Mouse (Mus musculus): Measurements from ENCODE around the gene 5730455P16Rik. TPM values are rescaled to one million over a fixed set of nuclear protein-coding genes. Genes with fewer than 3 reads are reported as not detected.

The 5730455P16Rik gene
- polyA plus RNA-seq, 1 experiment = 5.6 TPM

DNA sequence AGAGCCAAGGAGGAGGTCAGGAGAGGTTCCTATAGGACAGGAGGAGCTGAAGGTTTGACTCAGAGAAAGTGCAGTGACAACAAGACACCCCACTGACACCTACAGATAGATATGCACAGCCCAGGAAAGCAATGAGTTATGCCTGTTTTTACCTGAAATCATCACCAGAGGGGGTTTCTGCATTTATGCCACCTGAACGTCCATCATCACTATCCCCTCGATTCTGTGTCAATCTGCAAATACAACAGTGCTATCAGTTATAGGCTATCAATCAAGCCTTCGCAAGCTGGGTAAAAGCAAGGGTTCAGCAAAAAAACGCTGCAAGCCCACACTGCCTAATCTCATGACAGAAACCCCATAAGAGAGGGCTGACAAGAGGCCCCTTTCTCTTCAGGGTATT, 1.2 kb downstream of the 5730455P16Rik start:
- TF ChIP-seq CTCF (IDR thresholded peaks at IDR 0.05; ENCODE audit: insufficient read depth, low read length) = no peak
- WGBS = 57% methylated on average over 4 of the region's 4 CpGs
- Histone ChIP-seq H3K4me1 (ENCODE audit: control insufficient read depth, insufficient read depth, low read length) (no peaks in the 10 kb centered on the region; the same call in 1 of the 2 replicates), H3K4me3 (replicated peaks; ENCODE audit: extremely low read depth, low read depth, low read length) (no peak overlapping the region)
- no peak for DNase-seq

DNA sequence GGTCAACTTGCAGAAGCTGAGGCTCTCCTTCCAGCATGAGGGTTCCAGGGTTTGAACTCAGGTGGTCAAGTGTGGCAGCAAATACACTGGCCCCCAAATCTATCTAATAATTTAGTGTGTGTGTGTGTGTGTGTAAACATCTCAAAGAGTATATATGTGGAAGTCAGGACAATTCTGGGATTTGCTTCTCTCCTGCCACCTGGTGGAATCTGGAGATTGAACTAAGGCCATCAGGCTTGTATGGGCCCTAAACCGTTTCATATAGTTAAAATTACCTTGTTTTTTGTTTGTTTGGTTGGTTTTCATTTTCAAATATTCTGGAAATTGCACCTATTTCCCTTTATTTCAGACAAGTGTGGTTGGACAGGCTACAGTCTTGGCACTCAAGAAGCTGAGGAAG, 8.9 kb downstream of the 5730455P16Rik start:
- no peaks in the 10 kb centered on the region for H3K4me1 ChIP-seq (ENCODE audit: control insufficient read depth, insufficient read depth, low read length)
- TF ChIP-seq CTCF (IDR thresholded peaks at IDR 0.05; ENCODE audit: insufficient read depth, low read length) = no peak
- no peak for TF ChIP-seq POLR2A (IDR thresholded peaks at IDR 0.05; ENCODE audit: borderline replicate concordance, extremely low read depth, low read depth, low read length)
- no peak overlapping the region for H3K4me3 ChIP-seq (replicated peaks; ENCODE audit: extremely low read depth, low read depth, low read length)
- 81% methylated on average over 1 of the region's 1 CpGs for WGBS
- DNase-seq = no peak

DNA sequence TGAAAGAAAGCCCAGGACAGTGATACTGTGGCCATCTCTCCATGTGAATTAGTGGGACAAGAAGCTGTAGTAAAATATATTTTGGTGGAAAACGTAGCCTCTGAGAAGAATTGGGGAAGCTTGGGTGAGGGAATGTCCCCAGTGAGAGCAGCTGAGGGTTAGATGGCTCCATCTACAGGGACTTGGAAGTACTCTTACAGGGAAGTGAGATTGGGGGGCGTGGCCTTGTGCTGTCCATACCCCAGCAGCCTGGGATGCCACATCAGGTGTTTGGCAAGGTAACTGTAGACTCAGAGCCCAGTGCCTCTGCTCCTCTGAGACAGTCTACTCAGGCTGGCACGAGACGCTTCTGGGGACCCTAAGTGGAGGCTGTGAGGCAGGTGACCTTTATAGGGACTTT, 23.0 kb downstream of the 5730455P16Rik start:
- 50% methylated on average over 4 of the region's 4 CpGs for WGBS
- no peak for DNase-seq
- TF ChIP-seq POLR2A (IDR thresholded peaks at IDR 0.05; ENCODE audit: borderline replicate concordance, extremely low read depth, low read depth, low read length) = no peak
- no peak for TF ChIP-seq CTCF (IDR thresholded peaks at IDR 0.05; ENCODE audit: insufficient read depth, low read length)
- no peaks in the 10 kb centered on the region for H3K4me1 ChIP-seq (ENCODE audit: control insufficient read depth, insufficient read depth, low read length)
- H3K4me3 ChIP-seq (replicated peaks; ENCODE audit: extremely low read depth, low read depth, low read length) = no peak overlapping the region

DNA sequence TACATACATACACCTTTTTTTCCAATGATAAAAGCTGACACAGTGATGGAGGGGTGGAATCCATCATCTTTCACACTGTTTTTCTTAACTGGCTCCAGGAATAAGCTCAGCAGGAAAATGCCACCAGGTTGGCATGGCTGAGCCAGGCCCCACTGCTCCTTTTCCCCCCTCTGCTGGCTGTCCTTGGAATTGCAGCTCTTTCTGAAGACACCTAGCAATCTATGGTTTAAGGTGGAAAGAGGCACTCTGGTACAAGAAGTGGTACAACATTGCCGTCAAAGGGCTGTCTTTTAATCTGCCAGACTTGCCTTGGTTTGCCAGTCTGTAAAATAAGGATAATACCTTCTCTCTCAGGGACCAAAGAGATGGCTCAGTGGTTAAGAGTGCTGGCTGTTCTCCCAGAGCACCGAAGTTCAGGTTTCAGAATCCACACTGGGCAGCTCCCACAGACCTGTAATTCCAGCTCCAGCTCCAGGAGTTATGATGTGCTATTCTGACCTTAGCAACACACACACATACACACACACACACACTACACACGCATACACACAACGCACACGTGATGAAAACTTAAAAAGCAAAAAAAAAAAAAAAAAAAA, 25.9 kb downstream of the 5730455P16Rik start:
- H3K4me1 ChIP-seq (ENCODE audit: control insufficient read depth, insufficient read depth, low read length) = no peaks in the 10 kb centered on the region
- WGBS = 74% methylated on average over 5 of the region's 5 CpGs
- no peak overlapping the region for H3K4me3 ChIP-seq (replicated peaks; ENCODE audit: extremely low read depth, low read depth, low read length)
- peak; percentile 92 for TF ChIP-seq CTCF (IDR thresholded peaks at IDR 0.05; ENCODE audit: insufficient read depth, low read length)
- TF ChIP-seq POLR2A (IDR thresholded peaks at IDR 0.05; ENCODE audit: borderline replicate concordance, extremely low read depth, low read depth, low read length) = no peak
- peak; percentile 82 for DNase-seq

DNA sequence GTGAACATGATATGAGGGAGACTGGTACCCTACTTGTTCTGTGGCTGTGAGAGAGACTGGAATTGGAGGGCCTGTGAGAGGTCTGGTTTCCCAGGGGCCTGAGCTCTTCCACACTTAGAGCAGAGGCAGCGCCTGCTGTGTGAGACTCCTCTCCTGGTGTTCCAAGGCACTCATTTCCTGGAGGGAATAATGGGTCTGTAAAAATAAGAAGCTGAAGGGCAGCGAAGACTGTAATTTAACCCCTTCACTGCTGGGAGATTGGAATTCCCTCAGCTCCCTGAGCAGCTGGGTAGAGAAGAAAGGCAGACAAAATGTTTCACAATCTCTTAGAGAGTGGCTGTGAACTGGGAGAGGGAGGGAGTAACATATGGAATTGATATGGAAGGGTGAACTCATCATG, 35.4 kb downstream of the 5730455P16Rik start:
- no peak for DNase-seq
- no peak for TF ChIP-seq CTCF (IDR thresholded peaks at IDR 0.05; ENCODE audit: insufficient read depth, low read length)
- TF ChIP-seq POLR2A (IDR thresholded peaks at IDR 0.05; ENCODE audit: borderline replicate concordance, extremely low read depth, low read depth, low read length) = no peak
- Histone ChIP-seq H3K4me3 (replicated peaks; ENCODE audit: extremely low read depth, low read depth, low read length) (no peak overlapping the region), H3K4me1 (ENCODE audit: control insufficient read depth, insufficient read depth, low read length) (no peaks in the 10 kb centered on the region)
- WGBS = 35% methylated on average over 2 of the region's 2 CpGs

DNA sequence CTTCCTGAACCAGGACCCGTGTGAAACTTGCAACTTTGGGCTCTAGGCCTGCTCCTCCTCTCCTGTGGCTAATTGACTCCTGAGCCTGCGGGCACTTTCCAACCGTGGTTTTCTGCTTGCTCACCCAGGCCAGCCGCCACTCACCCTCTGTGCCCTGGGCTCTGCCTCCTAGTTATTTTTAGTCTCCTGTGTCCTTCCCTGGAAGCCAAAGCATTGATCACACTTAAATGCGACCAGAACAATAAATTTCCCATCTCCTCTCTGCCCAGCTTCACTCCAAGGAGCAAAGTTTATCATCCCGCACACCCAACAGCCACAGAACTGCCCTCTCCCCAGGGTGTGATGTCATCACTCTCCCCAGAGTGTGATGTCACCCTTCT, 41.5 kb downstream of the 5730455P16Rik start:
- Histone ChIP-seq H3K4me1 (ENCODE audit: control insufficient read depth, insufficient read depth, low read length) (no peaks in the 10 kb centered on the region), H3K4me3 (replicated peaks; ENCODE audit: extremely low read depth, low read depth, low read length) (no peak overlapping the region)
- TF ChIP-seq POLR2A (IDR thresholded peaks at IDR 0.05; ENCODE audit: borderline replicate concordance, extremely low read depth, low read depth, low read length) = no peak
- no peak for TF ChIP-seq CTCF (IDR thresholded peaks at IDR 0.05; ENCODE audit: insufficient read depth, low read length)
- 33% methylated on average over 6 of the region's 6 CpGs for WGBS
- no peak for DNase-seq

DNA sequence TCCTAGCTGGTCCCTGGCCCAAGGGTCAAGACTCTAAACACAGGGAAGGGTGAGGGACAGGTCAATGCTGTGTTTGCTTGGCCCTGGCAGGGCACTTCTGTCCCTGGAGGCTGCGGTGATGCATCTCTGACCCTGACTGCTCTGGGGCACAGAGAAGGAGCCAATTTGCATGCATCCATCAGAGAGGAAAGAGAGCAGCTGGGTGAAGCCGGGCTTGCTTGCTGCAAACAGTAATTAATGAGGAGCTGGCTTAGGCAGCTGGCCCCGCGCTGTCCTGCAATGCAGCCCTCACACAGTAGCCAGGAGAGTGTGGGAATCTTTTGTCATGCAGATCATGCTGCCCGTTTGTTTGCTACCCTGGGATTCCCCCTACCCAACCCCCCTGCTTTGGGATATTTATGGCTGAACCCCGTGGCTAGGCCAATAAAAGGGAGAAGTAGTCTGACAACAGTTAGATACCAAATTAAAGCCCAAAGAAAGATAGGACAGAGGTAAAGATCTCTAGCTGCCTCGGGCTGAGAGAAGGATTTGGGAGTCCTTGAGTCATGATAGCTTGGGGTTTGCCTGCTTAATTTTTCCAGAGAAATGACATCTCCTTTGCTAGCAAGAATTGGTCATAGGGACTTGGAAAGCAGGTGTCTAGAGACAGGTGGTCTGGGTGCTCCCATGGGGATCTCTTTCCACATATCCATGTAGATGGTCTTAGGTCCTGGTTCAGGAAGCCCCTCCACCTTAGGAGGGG, 42.1 kb downstream of the 5730455P16Rik start:
- TF ChIP-seq POLR2A (IDR thresholded peaks at IDR 0.05; ENCODE audit: borderline replicate concordance, extremely low read depth, low read depth, low read length) (no peak), CTCF (IDR thresholded peaks at IDR 0.05; ENCODE audit: insufficient read depth, low read length) (no peak)
- 15% methylated on average over 7 of the region's 7 CpGs for WGBS
- Histone ChIP-seq H3K4me3 (replicated peaks; ENCODE audit: extremely low read depth, low read depth, low read length) (no peak overlapping the region), H3K4me1 (ENCODE audit: control insufficient read depth, insufficient read depth, low read length) (no peaks in the 10 kb centered on the region)
- DNase-seq = no peak

DNA sequence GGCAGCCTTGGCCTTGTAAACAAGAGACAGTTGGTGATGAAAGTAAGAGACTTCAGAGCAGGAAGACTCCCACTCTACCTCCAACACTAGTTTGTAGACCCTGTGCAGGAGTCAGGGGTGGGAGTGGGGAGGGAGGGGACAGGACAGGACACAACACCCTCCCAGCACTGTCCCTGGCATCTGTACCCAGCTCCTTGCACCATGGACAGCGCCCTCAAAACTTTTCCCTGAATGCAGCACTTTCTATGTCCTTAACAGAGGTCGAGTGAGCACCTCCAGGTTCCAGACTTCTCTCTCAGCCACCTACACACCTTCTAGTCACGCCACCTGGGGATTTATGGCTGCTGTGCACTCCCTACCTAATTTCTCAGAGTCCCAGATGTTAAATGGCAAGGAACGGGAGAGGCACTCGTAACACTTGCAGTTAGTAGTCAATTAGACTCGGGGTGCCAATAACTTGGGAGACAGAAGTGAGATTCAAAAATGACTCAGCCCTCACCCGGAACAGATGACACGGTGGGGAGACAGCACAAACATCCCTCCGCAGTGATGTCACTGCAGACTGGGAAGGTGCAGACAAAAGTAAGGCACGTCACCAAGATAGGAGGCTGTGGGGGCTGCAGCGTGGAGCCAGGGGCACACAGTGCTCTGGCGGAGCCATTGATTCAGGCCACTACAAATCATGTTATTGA, 45.0 kb downstream of the 5730455P16Rik start:
- no peak for DNase-seq
- Histone ChIP-seq H3K4me1 (ENCODE audit: control insufficient read depth, insufficient read depth, low read length) (no peaks in the 10 kb centered on the region), H3K4me3 (replicated peaks; ENCODE audit: extremely low read depth, low read depth, low read length) (no peak overlapping the region)
- 60% methylated on average over 12 of the region's 12 CpGs for WGBS
- TF ChIP-seq POLR2A (IDR thresholded peaks at IDR 0.05; ENCODE audit: borderline replicate concordance, extremely low read depth, low read depth, low read length) (no peak), CTCF (IDR thresholded peaks at IDR 0.05; ENCODE audit: insufficient read depth, low read length) (no peak)

DNA sequence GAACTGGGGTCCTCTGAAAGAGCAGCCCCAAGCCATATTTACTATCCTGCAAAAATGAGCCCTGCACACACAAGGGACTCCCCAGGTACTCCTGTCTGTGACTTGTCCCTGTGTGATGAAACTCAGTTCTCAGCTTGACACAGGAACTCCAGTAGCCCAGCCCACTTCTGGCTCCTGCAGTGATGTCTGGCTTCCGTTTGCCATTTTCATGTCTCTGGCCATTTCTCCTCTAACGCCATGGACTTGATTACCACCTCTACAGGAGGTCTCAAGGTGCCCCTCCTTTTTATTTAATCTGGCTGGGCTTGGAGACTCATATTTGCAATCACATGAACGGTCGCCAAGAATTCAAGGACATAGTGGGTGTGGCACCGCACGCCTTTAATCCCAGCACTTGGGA, 53.2 kb downstream of the 5730455P16Rik start:
- Histone ChIP-seq H3K4me3 (replicated peaks; ENCODE audit: extremely low read depth, low read depth, low read length) (no peak overlapping the region), H3K4me1 (ENCODE audit: control insufficient read depth, insufficient read depth, low read length) (no peaks in the 10 kb centered on the region)
- WGBS = 70% methylated on average over 6 of the region's 6 CpGs
- TF ChIP-seq CTCF (IDR thresholded peaks at IDR 0.05; ENCODE audit: insufficient read depth, low read length) (no peak), POLR2A (IDR thresholded peaks at IDR 0.05; ENCODE audit: borderline replicate concordance, extremely low read depth, low read depth, low read length) (no peak)
- DNase-seq = no peak

DNA sequence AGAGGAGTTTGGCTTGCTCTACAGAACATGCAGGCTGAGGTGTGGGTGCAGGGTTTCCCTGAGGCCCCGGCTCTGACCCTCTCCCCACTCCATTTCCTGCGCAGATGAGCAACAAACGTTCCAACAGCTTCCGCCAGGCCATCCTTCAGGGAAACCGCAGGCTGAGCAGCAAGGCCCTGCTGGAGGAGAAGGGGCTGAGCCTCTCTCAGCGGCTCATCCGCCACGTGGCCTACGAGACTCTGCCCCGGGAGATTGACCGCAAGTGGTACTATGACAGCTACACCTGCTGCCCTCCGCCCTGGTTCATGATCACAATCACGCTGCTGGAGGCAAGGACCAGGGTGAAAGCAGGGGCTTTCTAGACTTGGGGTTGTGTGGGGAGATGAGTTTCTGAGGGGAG, 54.6 kb downstream of the 5730455P16Rik start:
- Histone ChIP-seq H3K4me1 (ENCODE audit: control insufficient read depth, insufficient read depth, low read length) (no peaks in the 10 kb centered on the region), H3K4me3 (replicated peaks; ENCODE audit: extremely low read depth, low read depth, low read length) (no peak overlapping the region)
- 56% methylated on average over 13 of the region's 13 CpGs for WGBS
- DNase-seq = no peak
- TF ChIP-seq POLR2A (IDR thresholded peaks at IDR 0.05; ENCODE audit: borderline replicate concordance, extremely low read depth, low read depth, low read length) = no peak
- TF ChIP-seq CTCF (IDR thresholded peaks at IDR 0.05; ENCODE audit: insufficient read depth, low read length) = no peak

Data from lung, adult 2 months (tissue).